Mouse (Mus musculus): ENCODE data around the gene Myom3. TPM values are rescaled to one million over a fixed set of nuclear protein-coding genes. Genes with fewer than 3 reads are reported as not detected.

Myom3 gene
- polyA plus RNA-seq, 1 experiment: 0.26 TPM

DNA sequence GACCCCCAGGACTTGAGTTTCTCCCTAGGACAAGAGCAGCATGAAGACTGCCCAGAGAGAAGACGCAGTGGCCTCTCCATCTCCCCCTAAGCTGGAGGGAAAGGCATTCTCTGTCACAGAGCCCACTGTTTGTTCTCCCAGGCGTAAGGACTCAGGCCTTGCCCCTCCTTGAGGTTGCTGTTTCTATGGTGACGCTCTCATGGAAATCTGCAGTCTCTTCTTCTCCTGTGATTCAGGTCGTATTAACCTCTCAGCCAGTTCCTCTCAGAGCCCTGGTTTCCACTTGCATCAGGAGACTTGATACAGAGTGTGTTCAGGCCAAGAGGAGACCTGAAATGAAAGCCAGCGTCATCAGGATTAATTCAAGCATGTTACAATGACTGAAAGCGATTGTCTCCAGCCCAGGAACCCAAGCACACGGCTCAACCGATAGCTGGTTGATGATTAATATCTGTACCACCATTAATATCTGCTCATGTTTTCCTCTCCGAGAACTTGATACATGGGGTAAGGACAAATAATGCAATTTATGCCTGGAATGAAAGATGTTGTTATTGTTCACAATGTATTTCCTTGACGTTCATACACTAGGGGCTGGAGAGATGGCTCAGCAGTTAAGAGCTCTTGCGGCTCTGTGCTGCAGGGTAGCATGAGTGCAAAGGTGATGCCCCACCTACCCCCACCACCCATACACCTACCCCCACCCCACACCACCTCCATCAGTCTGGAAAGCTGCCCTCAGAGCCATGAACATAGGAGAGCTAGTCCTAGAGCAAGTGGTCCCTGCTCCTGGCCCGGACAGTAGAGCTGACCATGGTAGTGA is 74.0 kb downstream of the Myom3 start:
- no peaks in the 10 kb centered on the region; the same call in 1 of the 2 replicates for H3K4me1 ChIP-seq (ENCODE audit: control insufficient read depth, insufficient read depth, low read length)
- DNase-seq: no peak
- H3K4me3 ChIP-seq (replicated peaks; ENCODE audit: insufficient read depth, low read depth, low read length): no peak overlapping the region
- WGBS: 46% methylated on average over 12 of the region's 12 CpGs
- H3K27ac ChIP-seq (ENCODE audit: insufficient read depth, low read length): no peak overlapping the region
- TF ChIP-seq CTCF (IDR thresholded peaks at IDR 0.05; ENCODE audit: borderline replicate concordance, insufficient read depth, low read depth, low read length) (no peak), POLR2A (IDR thresholded peaks at IDR 0.05; ENCODE audit: borderline replicate concordance, insufficient read depth, low read length) (no peak)
- no peaks in the 10 kb centered on the region for H3K27me3 ChIP-seq (ENCODE audit: control insufficient read depth, insufficient read depth, low read length)

DNA sequence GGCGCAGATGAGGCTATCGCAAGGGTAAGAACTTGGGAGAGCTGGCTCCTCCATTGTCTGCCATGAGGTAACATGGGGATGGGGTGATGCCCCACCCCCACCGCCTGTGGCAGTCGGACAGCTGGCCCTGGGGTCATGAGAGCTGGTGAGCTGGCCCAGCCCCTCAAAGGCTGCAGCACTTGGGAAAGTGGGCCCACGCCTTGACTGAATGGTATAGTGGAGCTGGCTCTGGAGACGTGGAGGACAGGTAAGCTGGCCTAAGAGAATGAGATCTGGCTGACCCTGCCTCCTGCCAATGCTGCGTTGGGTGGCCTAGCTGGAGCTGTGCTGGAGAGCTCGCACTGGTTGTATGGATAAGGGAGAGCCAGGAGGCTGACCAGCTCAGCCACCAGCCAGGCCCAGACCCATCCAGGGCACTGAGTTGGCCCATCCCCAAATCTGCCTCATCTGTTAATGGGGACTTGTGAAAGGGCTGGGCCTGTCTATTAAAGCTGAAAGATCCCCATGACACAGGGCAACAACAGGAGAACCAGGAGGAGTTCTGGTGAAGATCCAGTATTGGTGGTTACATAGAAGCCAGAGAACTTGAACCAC is 74.7 kb downstream of the Myom3 start:
- Histone ChIP-seq H3K27ac (ENCODE audit: insufficient read depth, low read length) (no peak overlapping the region), H3K27me3 (ENCODE audit: control insufficient read depth, insufficient read depth, low read length) (no peaks in the 10 kb centered on the region), H3K4me3 (replicated peaks; ENCODE audit: insufficient read depth, low read depth, low read length) (no peak overlapping the region), H3K4me1 (ENCODE audit: control insufficient read depth, insufficient read depth, low read length) (no peaks in the 10 kb centered on the region; the same call in 1 of the 2 replicates)
- no peak for DNase-seq
- TF ChIP-seq POLR2A (IDR thresholded peaks at IDR 0.05; ENCODE audit: borderline replicate concordance, insufficient read depth, low read length): no peak
- TF ChIP-seq CTCF (IDR thresholded peaks at IDR 0.05; ENCODE audit: borderline replicate concordance, insufficient read depth, low read depth, low read length): no peak
- 76% methylated on average over 8 of the region's 8 CpGs for WGBS

DNA sequence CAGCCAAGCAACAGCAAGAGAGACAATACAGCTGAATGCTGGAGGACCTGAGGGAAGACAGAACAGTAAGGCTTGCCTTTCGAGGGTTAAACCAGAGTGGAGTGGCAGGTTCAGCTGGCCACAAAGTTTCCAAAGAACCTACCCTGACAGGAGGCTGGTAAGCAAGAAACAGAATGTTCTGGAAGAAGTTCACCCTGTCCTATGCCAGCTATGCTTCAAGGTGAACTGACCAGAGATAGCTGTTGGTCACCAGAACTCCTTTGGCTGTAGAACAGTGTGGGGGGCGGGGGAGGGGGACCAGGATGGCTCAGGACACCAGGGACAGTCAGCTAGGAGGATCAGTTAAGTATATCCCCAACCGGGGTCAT is 79.4 kb downstream of the Myom3 start:
- Histone ChIP-seq H3K4me3 (replicated peaks; ENCODE audit: insufficient read depth, low read depth, low read length) (no peak overlapping the region), H3K27ac (ENCODE audit: insufficient read depth, low read length) (no peak overlapping the region), H3K27me3 (ENCODE audit: control insufficient read depth, insufficient read depth, low read length) (no peaks in the 10 kb centered on the region), H3K4me1 (ENCODE audit: control insufficient read depth, insufficient read depth, low read length) (no peaks in the 10 kb centered on the region; the same call in 1 of the 2 replicates)
- no peak for TF ChIP-seq CTCF (IDR thresholded peaks at IDR 0.05; ENCODE audit: borderline replicate concordance, insufficient read depth, low read depth, low read length)
- no peak for TF ChIP-seq POLR2A (IDR thresholded peaks at IDR 0.05; ENCODE audit: borderline replicate concordance, insufficient read depth, low read length)
- WGBS: 68% methylated on average over 3 of the region's 3 CpGs
- DNase-seq: no peak

DNA sequence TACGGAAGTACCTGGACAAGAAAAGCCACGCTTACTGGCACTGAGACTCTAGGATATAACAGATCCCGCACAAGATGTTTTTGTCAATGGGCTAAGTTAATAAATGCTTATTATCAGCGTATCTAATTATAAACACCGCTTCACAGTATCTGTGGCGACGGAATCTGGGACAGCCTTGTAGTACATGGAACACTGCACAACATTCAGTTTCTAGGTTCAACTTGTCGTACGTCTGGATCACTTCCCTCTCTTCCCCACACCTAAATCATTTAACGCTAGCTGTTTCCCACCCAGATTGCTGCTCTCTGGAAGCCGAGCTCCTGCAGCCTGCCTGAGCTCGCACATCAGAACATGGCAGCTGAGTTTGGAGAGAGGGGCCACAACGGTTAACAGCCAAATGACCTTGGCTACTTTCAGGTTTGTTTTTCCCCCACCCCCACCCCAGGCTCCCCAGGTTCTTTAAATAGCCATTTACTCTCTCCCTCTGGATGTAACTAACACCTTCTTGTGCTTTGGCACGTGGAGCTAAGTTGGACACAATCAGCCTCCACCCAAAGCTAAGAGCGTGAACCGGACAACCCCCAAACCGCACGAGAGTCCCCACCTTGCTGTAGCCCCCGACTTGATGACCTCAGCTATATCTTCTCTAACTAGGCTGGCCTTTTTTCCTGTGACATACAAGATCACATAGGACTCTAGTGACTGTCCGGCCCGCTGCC is 79.9 kb downstream of the Myom3 start:
- no peak for TF ChIP-seq CTCF (IDR thresholded peaks at IDR 0.05; ENCODE audit: borderline replicate concordance, insufficient read depth, low read depth, low read length)
- TF ChIP-seq POLR2A (IDR thresholded peaks at IDR 0.05; ENCODE audit: borderline replicate concordance, insufficient read depth, low read length): no peak
- Histone ChIP-seq H3K4me3 (replicated peaks; ENCODE audit: insufficient read depth, low read depth, low read length) (no peak overlapping the region), H3K27me3 (ENCODE audit: control insufficient read depth, insufficient read depth, low read length) (no peaks in the 10 kb centered on the region), H3K27ac (ENCODE audit: insufficient read depth, low read length) (no peak overlapping the region), H3K4me1 (ENCODE audit: control insufficient read depth, insufficient read depth, low read length) (no peaks in the 10 kb centered on the region; the same call in 1 of the 2 replicates)
- DNase-seq: no peak
- 76% methylated on average over 21 of the region's 21 CpGs for WGBS

DNA sequence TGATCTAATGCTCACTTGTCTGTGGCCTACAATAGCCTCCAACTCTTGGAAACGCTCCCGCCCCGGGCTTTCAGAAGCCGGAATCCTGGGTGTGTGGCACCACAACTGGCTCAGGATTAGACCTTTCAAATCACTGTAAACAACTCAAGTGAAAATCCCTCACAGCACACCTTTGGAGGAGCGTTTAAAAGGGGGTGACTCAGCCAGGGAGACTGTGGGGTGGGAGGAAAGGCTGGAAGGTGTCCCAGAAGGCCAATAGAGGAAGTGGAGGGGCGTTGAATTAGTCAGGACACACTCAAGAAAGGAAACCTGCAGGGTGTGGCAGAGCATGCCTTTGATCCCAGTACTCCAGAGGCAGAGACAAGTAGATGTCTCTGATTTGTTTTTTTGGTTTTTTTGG is 84.9 kb downstream of the Myom3 start:
- TF ChIP-seq CTCF (IDR thresholded peaks at IDR 0.05; ENCODE audit: borderline replicate concordance, insufficient read depth, low read depth, low read length): no peak
- no peak for TF ChIP-seq POLR2A (IDR thresholded peaks at IDR 0.05; ENCODE audit: borderline replicate concordance, insufficient read depth, low read length)
- DNase-seq: no peak
- Histone ChIP-seq H3K4me3 (replicated peaks; ENCODE audit: insufficient read depth, low read depth, low read length) (no peak overlapping the region), H3K27ac (ENCODE audit: insufficient read depth, low read length) (no peak overlapping the region), H3K27me3 (ENCODE audit: control insufficient read depth, insufficient read depth, low read length) (no peaks in the 10 kb centered on the region), H3K4me1 (ENCODE audit: control insufficient read depth, insufficient read depth, low read length) (no peaks in the 10 kb centered on the region)
- WGBS: 87% methylated on average over 6 of the region's 6 CpGs

DNA sequence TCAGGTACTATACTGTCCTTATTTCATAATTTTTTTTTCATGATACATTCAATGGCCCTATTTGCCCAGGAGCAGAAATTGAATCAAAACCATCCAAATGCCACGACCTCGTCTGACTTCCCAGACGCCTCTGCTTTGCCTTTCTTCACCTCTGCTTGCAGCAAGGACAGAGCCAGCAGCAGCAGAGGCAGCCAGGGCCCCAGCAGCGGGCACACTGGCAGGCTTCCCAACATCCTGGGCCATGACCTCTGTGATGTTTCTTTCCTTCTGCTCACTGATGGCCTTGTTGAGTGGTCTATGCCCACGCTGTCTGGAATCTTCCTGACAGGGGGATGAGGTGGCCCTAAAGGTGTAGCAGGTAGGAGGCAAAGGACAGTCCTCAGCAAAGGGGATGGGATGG is 88.1 kb downstream of the Myom3 start:
- WGBS: 30% methylated on average over 5 of the region's 5 CpGs
- Histone ChIP-seq H3K27me3 (ENCODE audit: control insufficient read depth, insufficient read depth, low read length) (no peaks in the 10 kb centered on the region), H3K4me3 (replicated peaks; ENCODE audit: insufficient read depth, low read depth, low read length) (no peak overlapping the region), H3K27ac (ENCODE audit: insufficient read depth, low read length) (no peak overlapping the region), H3K4me1 (ENCODE audit: control insufficient read depth, insufficient read depth, low read length) (peaks cover 5% of the 10 kb centered on the region)
- no peak for DNase-seq
- TF ChIP-seq POLR2A (IDR thresholded peaks at IDR 0.05; ENCODE audit: borderline replicate concordance, insufficient read depth, low read length) (no peak), CTCF (IDR thresholded peaks at IDR 0.05; ENCODE audit: borderline replicate concordance, insufficient read depth, low read depth, low read length) (no peak)

DNA sequence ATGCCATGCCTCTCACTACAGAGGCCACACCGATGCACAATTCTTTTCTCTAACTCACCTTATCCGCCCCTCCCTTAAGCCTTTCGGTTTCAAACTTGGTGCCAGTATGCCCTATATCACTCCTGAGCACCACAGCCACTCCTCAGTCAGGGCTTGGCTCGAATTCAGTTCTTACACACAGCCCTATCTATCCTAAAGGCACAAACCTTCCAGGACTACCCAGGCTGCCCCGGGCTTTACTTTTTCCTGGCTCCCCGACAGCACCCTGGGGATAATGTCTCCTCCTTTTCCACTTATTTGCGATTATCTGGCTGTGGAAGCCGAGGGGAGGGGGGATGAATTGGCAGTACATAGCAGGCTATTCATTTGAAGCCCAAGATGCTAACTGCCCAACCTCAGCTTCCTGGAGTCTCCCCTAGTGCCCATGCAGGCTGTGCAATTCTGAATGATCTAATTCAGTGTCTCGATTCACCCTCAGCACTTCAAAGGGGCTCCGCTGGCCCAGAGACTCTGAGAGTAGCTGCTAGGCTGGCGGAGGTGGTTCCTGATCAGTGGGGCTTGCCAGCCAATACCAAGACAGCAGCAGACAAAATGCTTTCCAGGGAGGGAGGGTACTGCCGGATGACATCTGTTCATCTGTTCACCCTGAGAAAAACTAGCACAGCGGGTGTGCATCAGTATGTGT is 91.0 kb downstream of the Myom3 start:
- 12% methylated on average over 13 of the region's 13 CpGs for WGBS
- H3K27me3 ChIP-seq (ENCODE audit: control insufficient read depth, insufficient read depth, low read length): no peaks in the 10 kb centered on the region
- no peak for TF ChIP-seq POLR2A (IDR thresholded peaks at IDR 0.05; ENCODE audit: borderline replicate concordance, insufficient read depth, low read length)
- no peak for TF ChIP-seq CTCF (IDR thresholded peaks at IDR 0.05; ENCODE audit: borderline replicate concordance, insufficient read depth, low read depth, low read length)
- no peak for DNase-seq
- peaks cover 5% of the 10 kb centered on the region for H3K4me1 ChIP-seq (ENCODE audit: control insufficient read depth, insufficient read depth, low read length)
- no peak overlapping the region for H3K4me3 ChIP-seq (replicated peaks; ENCODE audit: insufficient read depth, low read depth, low read length)
- no peak overlapping the region for H3K27ac ChIP-seq (ENCODE audit: insufficient read depth, low read length)
